Mouse (Mus musculus): ENCODE results near the gene Med19. TPM values are rescaled to one million over a fixed set of nuclear protein-coding genes. Genes with fewer than 3 reads are reported as not detected.

Gene Med19
- polyA plus RNA-seq (2014; fragmentation: Illumina TruSeq; extraction: RNeasy Lipid Tissue Mini Kit (QIAGEN cat#74804); ENCODE audit: insufficient read depth, low read depth, low replicate concordance), result 19.2 TPM

GRCm38 (mm10) chr2:84677968-84678880 lies at the start of gene Med19, which contains the start of gene Gm28635:
Gene Med19, plus strand, starts transcription at chr2:84678402.
Gene Gm28635, minus strand, starts transcription at chr2:84678041.

DNA sequence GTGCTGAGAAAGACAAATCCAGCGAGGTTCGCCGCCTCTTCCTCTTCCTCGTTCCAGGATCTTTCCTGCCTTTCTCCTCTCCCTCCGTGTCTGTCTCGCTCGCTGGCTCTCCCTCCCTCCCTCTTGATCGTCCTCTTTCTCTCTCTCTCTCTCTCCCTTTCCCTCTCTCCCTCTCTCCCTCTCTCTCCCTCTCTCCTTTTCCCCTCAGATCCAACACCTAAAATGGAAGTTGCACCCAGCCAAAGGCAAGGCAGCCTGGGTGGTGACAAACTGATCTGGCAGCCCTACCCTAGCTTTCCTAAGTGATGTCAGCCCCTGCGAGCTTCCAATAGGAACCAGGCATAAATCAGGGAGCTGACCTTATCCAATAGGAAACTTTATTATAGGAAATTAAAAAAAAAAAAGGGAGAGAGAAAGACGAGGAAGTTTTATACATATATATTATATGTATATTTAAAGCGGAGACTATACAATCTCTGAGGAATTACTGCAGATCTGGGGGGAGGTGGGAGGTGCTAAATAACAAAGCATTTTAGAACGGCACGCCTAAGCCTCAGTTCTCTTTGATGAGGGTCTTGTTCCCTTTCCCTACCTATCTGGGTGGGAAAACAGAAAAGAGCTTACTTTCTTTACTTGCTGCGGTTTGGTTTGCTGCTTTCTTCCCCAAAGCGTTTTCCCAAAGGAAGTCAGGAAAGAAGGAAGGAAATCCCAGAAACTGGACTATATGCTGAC lies 27.6 kb upstream of the Med19 start, which contains the start of gene Ctnnd1:
Ctnnd1 (minus strand) TSS at position 302 of the 732 bp plus-strand sequence.

GRCm38 (mm10) chr2:84658806-84659205 lies 19.4 kb upstream of the Med19 start, which contains the start of gene Btbd18:
Gene Btbd18, plus strand, starts transcription at chr2:84659079.

GRCm38 (mm10) chr2:84670569-84670933 lies 7.7 kb upstream of the Med19 start, which contains the start of gene Selenoh:
Gene Selenoh, minus strand, starts transcription at chr2:84670770.

DNA sequence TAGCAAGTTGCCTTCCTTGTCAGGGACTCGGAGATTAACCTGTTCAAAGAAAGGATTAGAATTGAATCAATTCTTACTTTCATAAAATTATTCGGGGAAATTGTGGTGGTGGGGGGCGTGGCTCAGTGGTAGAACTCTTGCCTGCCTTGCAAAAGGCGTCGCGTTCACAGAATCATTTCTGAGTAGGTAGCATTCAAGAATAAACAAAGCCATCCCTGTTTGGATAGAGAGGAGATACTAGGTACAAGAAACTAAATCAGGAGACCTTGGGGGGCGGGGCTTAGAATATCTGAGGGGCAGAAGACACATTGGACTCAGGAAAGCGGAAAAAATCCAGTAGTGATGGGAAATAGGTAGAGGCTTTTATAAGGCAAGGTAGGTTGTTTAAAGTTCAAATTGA lies 814 bp downstream of the Med19 start, which contains the start of gene Tmx2:
Tmx2 (minus strand) TSS at position 125 of the 400 bp plus-strand sequence.

DNA sequence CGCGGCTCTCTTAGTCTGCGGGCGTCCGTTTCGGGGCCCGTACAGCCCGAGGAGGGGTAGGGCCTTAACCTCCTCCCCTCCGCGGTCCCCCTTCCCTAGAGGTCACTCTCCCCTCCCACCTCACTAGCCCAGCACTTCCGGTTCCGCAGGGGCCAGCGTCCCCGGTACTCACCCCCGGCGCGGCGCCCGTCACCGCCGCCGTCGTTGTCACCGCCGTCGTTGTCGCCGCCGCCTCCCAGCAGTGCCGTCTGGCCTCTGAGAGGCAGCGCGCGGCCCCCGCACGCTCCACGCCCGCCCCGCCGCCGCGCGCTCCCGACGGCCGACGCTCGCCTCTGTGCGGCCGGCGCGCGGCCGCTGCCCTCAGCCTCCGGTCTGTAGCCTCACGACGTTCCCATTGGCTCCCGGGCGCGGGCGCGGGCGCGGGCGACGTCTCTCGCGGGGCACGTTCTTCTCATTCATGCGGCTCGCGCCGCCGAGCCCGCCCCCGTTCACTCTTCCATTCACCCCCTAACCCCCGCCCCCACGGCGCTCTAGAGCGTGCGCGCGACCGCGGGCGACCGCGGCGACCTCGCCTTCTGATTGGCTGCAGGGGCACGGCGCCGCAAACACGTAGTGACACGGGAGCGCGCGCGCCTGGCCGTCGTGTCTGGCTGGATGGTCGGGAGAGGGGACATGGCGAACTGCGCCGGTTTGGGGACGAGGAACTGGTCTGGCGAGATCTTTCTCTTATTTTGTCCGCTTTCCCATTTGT lies 36.8 kb downstream of the Med19 start, which contains the start of gene Zdhhc5:
Zdhhc5 (minus strand) TSS at position 370 of the 751 bp plus-strand sequence.

DNA sequence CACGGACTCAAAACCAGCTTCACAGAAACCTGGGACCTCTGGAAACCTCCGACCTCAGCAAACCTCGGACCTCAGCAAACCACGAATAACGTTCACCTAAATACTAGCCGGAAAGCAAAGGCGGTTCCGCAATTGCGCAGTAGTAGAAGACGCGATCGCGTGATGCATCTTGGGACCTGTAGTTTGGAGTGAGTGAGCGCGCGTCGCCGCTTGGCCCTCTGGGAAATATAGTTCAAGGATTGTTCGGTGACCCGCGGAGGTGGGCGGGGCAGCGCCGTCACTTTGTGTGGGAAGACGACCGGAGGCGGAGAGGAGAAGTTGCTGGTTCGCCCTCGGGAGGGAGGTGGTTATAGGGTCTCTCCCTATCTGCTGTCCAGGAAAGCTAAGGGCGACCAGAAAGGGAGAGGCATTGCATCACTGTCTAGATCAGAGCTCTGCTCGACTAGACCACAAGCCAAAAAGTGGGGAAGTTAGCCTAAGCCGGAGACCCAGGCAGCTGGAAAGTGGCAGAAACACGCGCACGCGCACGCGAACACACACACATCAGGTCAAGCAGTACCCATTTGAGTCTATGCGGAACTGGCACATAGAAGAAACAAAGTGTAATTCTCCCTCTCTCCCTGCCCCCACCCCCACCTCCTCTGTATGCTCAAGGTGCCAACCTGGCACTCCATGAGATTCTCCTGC lies 49.1 kb downstream of the Med19 start, which contains the start of gene Clp1:
Clp1 (minus strand) TSS at position 179 of the 687 bp plus-strand sequence.

DNA sequence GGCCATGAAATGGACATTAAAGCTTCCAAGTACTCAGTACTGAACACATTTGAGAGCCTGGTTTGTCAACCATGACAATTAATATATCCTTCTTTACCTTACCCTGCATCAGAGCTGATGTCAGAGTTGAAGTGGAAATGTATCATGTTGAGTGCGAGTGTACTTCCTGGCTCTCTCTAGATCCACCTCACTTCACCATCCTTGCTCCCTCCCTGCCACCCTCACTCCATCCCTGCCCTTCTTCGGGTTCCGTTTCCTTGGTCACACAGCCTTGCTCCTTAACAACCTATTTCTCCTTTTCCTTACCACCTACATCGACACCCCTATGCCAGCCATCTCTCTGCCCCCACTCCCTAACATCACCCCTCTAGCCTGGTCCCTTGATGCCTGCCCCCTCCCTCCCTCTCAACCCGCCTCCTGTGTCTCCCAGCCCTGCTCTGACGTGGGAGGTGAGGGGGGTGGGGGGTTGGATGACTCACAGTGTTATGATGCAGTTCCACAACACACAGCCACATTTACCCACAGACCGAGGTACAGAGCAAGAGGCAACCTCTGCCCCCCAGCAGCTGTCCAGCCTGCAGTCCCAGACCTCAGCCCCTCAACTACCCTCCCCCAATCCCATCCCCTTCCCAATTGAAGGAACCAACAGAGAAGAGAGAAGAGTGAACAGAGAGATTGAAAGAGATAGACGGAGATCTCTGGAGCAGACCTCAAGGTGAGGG lies 55.5 kb downstream of the Med19 start, which contains the start of gene Ypel4:
Ypel4 (plus strand) TSS at position 480 of the 722 bp plus-strand sequence.

Other genes starting within 250 kb of the Med19 start
- gene Tfpi, start 201.6 kb upstream of the Med19 start, polyA plus RNA-seq (2014; fragmentation: Illumina TruSeq; extraction: RNeasy Lipid Tissue Mini Kit (QIAGEN cat#74804); ENCODE audit: insufficient read depth, low read depth, low replicate concordance), result 21.5 TPM
- 56.3 TPM for gene Ctnnd1, start 27.6 kb upstream of the Med19 start, polyA plus RNA-seq (2014; fragmentation: Illumina TruSeq; extraction: RNeasy Lipid Tissue Mini Kit (QIAGEN cat#74804); ENCODE audit: insufficient read depth, low read depth, low replicate concordance)
- not detected for gene Btbd18, start 19.3 kb upstream of the Med19 start, polyA plus RNA-seq (2014; fragmentation: Illumina TruSeq; extraction: RNeasy Lipid Tissue Mini Kit (QIAGEN cat#74804); ENCODE audit: insufficient read depth, low read depth, low replicate concordance)
- gene Selenoh, start 7.6 kb upstream of the Med19 start, polyA plus RNA-seq (2014; fragmentation: Illumina TruSeq; extraction: RNeasy Lipid Tissue Mini Kit (QIAGEN cat#74804); ENCODE audit: insufficient read depth, low read depth, low replicate concordance), result 47.1 TPM
- gene Gm28635, start 361 bp upstream of the Med19 start, polyA plus RNA-seq (2014; fragmentation: Illumina TruSeq; extraction: RNeasy Lipid Tissue Mini Kit (QIAGEN cat#74804); ENCODE audit: insufficient read depth, low read depth, low replicate concordance), result not detected
- 41.6 TPM for gene Tmx2, start 738 bp downstream of the Med19 start, polyA plus RNA-seq (2014; fragmentation: Illumina TruSeq; extraction: RNeasy Lipid Tissue Mini Kit (QIAGEN cat#74804); ENCODE audit: insufficient read depth, low read depth, low replicate concordance)
- gene Zdhhc5, start 36.8 kb downstream of the Med19 start, polyA plus RNA-seq (2014; fragmentation: Illumina TruSeq; extraction: RNeasy Lipid Tissue Mini Kit (QIAGEN cat#74804); ENCODE audit: insufficient read depth, low read depth, low replicate concordance), result 13.1 TPM
- 14.5 TPM for gene Clp1, start 48.9 kb downstream of the Med19 start, polyA plus RNA-seq (2014; fragmentation: Illumina TruSeq; extraction: RNeasy Lipid Tissue Mini Kit (QIAGEN cat#74804); ENCODE audit: insufficient read depth, low read depth, low replicate concordance)
- 1.1 TPM for gene Ypel4, start 55.7 kb downstream of the Med19 start, polyA plus RNA-seq (2014; fragmentation: Illumina TruSeq; extraction: RNeasy Lipid Tissue Mini Kit (QIAGEN cat#74804); ENCODE audit: insufficient read depth, low read depth, low replicate concordance)
- 7.0 TPM for gene Gm19426, start 65.3 kb downstream of the Med19 start, polyA plus RNA-seq (2014; fragmentation: Illumina TruSeq; extraction: RNeasy Lipid Tissue Mini Kit (QIAGEN cat#74804); ENCODE audit: insufficient read depth, low read depth, low replicate concordance)
- 324 TPM for gene Serping1, start 97.0 kb downstream of the Med19 start, polyA plus RNA-seq (2014; fragmentation: Illumina TruSeq; extraction: RNeasy Lipid Tissue Mini Kit (QIAGEN cat#74804); ENCODE audit: insufficient read depth, low read depth, low replicate concordance)
- gene Ube2l6, start 120.4 kb downstream of the Med19 start, polyA plus RNA-seq (2014; fragmentation: Illumina TruSeq; extraction: RNeasy Lipid Tissue Mini Kit (QIAGEN cat#74804); ENCODE audit: insufficient read depth, low read depth, low replicate concordance), result 63.0 TPM
- gene Smtnl1, start 144.2 kb downstream of the Med19 start, polyA plus RNA-seq (2014; fragmentation: Illumina TruSeq; extraction: RNeasy Lipid Tissue Mini Kit (QIAGEN cat#74804); ENCODE audit: insufficient read depth, low read depth, low replicate concordance), result 0.18 TPM
- gene Timm10, start 148.6 kb downstream of the Med19 start, polyA plus RNA-seq (2014; fragmentation: Illumina TruSeq; extraction: RNeasy Lipid Tissue Mini Kit (QIAGEN cat#74804); ENCODE audit: insufficient read depth, low read depth, low replicate concordance), result 25.9 TPM
- gene Slc43a1, start 160.4 kb downstream of the Med19 start, polyA plus RNA-seq (2014; fragmentation: Illumina TruSeq; extraction: RNeasy Lipid Tissue Mini Kit (QIAGEN cat#74804); ENCODE audit: insufficient read depth, low read depth, low replicate concordance), result 4.2 TPM
- gene Rtn4rl2, start 208.3 kb downstream of the Med19 start, polyA plus RNA-seq (2014; fragmentation: Illumina TruSeq; extraction: RNeasy Lipid Tissue Mini Kit (QIAGEN cat#74804); ENCODE audit: insufficient read depth, low read depth, low replicate concordance), result 1.1 TPM

All from lung, adult 10 weeks (tissue).